8 mouse cellular contexts compared by ENCODE assay signal in the genomic region with DNA sequence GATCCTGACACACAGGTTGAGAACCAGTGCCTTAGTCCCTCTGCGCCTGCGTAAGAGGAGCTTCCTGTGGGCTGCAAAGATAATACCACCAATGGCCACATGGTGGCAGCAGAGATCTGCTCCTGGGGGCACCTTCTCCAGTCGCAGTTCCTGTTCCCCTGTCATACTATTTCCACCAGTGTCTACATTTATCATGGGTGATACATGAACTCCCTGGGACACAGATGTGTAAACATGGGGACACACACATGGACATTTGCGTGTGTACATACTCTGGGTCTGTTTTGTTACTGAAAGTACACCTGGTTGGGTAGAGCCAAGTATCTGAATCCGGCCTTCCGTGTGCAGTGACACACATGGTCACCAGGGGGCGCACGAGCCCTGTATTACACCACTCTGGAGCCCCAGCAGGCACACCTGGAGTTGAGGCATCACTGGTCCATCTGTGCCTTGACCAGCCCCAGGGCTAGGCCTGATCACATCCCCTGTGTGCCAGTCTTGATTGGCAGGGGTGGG. TPM values are rescaled to one million over a fixed set of nuclear protein-coding genes. Genes with fewer than 3 reads are reported as not detected.
A peak's percentile ranks its signal among the peaks of the same experiment; 100 is the strongest.
DNase-seq lines count a peak whose midpoint lies in the region; ATAC-seq and TF ChIP-seq lines count a peak whose summit lies in the region.

No protein-coding gene starts in this region.

- no peak overlapping the region for H3K27ac ChIP-seq in embryonic facial prominence, embryonic 10.5 days (replicated peaks)
- no peak overlapping the region for H3K27ac ChIP-seq in intestine, postnatal 0 days (ENCODE audit: low read depth, low read length)
- no peak overlapping the region for H3K27ac ChIP-seq in midbrain, embryonic 10.5 days (replicated peaks)

- 18% methylated on average over 8 of the region's 8 CpGs for WGBS in embryonic facial prominence, embryonic 10.5 days
- 14% methylated on average over 8 of the region's 8 CpGs for WGBS in intestine, postnatal 0 days
- 19% methylated on average over 8 of the region's 8 CpGs for WGBS in midbrain, embryonic 10.5 days

- H3K4me3 ChIP-seq in embryonic facial prominence, embryonic 10.5 days, result no peak overlapping the region
- H3K4me3 ChIP-seq in intestine, postnatal 0 days (ENCODE audit: low read depth, low read length), result no peak overlapping the region
- no peak overlapping the region for H3K4me3 ChIP-seq in midbrain, embryonic 10.5 days

- intact Hi-C loops in left cerebral cortex, postnatal 36 days (cut with DNase I), result loop anchor here (1.0 to 5.0 kb wide), 2 partner anchors 263 to 355 kb away; no protein-coding TSS in a partner anchor

- TF ChIP-seq CTCF in intestine, postnatal 0 days (IDR thresholded peaks at IDR 0.05; ENCODE audit: low read depth), result peak; percentile 90

- H3K9me3 ChIP-seq in embryonic facial prominence, embryonic 10.5 days, result peaks cover 3% of the 10 kb centered on the region; the same call in 1 of the 2 replicates
- no peaks in the 10 kb centered on the region for H3K9me3 ChIP-seq in intestine, postnatal 0 days (ENCODE audit: control insufficient read depth)
- H3K9me3 ChIP-seq in midbrain, embryonic 10.5 days (replicated peaks), result peaks cover 11% of the 10 kb centered on the region; the same call in 1 of the 2 replicates

- H3K36me3 ChIP-seq in embryonic facial prominence, embryonic 10.5 days (replicated peaks), result no peaks in the 10 kb centered on the region
- no peaks in the 10 kb centered on the region for H3K36me3 ChIP-seq in intestine, postnatal 0 days (ENCODE audit: control insufficient read depth, insufficient read depth)
- H3K36me3 ChIP-seq in midbrain, embryonic 10.5 days, result no peaks in the 10 kb centered on the region

- H3K27me3 ChIP-seq in embryonic facial prominence, embryonic 10.5 days (replicated peaks; ENCODE audit: low read depth, poor library complexity, severe bottlenecking), result no peaks in the 10 kb centered on the region
- H3K27me3 ChIP-seq in intestine, postnatal 0 days (replicated peaks; ENCODE audit: control insufficient read depth, insufficient read depth, low read length), result 0 out of 2 replicates have a peak, but pooled peaks cover 6% of the 10 kb centered on the region
- H3K27me3 ChIP-seq in midbrain, embryonic 10.5 days (ENCODE audit: low read depth, poor library complexity, severe bottlenecking), result no peaks in the 10 kb centered on the region

- H3K4me2 ChIP-seq in intestine, postnatal 0 days (replicated peaks; ENCODE audit: low read depth), result no peak overlapping the region

- H3K4me1 ChIP-seq in embryonic facial prominence, embryonic 10.5 days, result no peaks in the 10 kb centered on the region
- H3K4me1 ChIP-seq in intestine, postnatal 0 days (replicated peaks; ENCODE audit: control insufficient read depth, insufficient read depth, low read length), result no peaks in the 10 kb centered on the region; the same call in 1 of the 2 replicates
- H3K4me1 ChIP-seq in midbrain, embryonic 10.5 days, result no peaks in the 10 kb centered on the region

- H3K9ac ChIP-seq in intestine, postnatal 0 days (ENCODE audit: low read depth, low read length), result no peak overlapping the region

- ATAC-seq in granulocyte monocyte progenitor cell, adult 5-6 weeks (replicated peaks; ENCODE audit: poor library complexity, severe bottlenecking), result peak; percentile 60
- peak; percentile 54 for ATAC-seq in intestine, postnatal 0 days

- peak; percentile 92 for DNase-seq in adrenal gland, adult 2 months
- peak; percentile 88 for DNase-seq in embryonic facial prominence, embryonic 10.5 days (ENCODE audit: low spot score)
- peak; percentile 86 to 87 for DNase-seq in left cerebral cortex, postnatal 36 days (ENCODE audit: low spot score in 2 of 2)
- DNase-seq in midbrain, embryonic 10.5 days (ENCODE audit: low spot score), result peak; percentile 84
- peak; percentile 66 to 68 for DNase-seq in right cerebral cortex, postnatal 36 days (ENCODE audit: low spot score in 2 of 2)
- DNase-seq in yolk sac, embryonic 10.5 days (ENCODE audit: low spot score), result peak; percentile 78

RNA-seq across cellular contexts. Expression of gene Tmem121, which starts 36.4 kb away (rescaled TPM):
- total RNA-seq in adrenal gland, adult 2 months (2021), result 1 to 10 TPM; 2.8 to 9.7 TPM
- 11.9 and 15.9 TPM in 2 replicates for polyA plus RNA-seq in adrenal gland, adult 2 months (2012; rRNA removed)
- polyA plus RNA-seq in embryonic facial prominence, embryonic 10.5 days (2016; fragmentation: Nextera tagmentation; extraction: Ambion mirVana), result 11.4 and 12.1 TPM in 2 replicates
- 0.17 TPM in 1 of 2 replicates, not detected in the other for total RNA-seq in granulocyte monocyte progenitor cell, adult 5-6 weeks (2014; fragmentation: Nextera tagmentation)
- not detected in 2 replicates for total RNA-seq in granulocyte monocyte progenitor cell, adult 5-6 weeks (2017)
- 3.4 and 3.5 TPM in 2 replicates for polyA plus RNA-seq in intestine, postnatal 0 days (2015; fragmentation: Nextera tagmentation; extraction: Ambion mirVana)
- 10 to 100 TPM; 24.9 to 31.1 TPM for total RNA-seq in left cerebral cortex, postnatal 36 days (2021)
- polyA plus RNA-seq in midbrain, embryonic 10.5 days (2016; fragmentation: Nextera tagmentation; extraction: Ambion mirVana), result 19.0 and 22.0 TPM in 2 replicates
